Comparison of ENCODE assay signal across 51 mouse cellular contexts in genomic region chr7:15906602-15907001, GRCm38 (mm10). TPM values are rescaled to one million over a fixed set of nuclear protein-coding genes. Genes with fewer than 3 reads are reported as not detected.
"Had no signal": no experiment of that assay in that cellular context is flagged by ENCODE, and none has a peak within 500 bp of the region (broad histone marks: within the 10 kb centered on the region; RNA-seq: fewer than 3 reads in every experiment).

No protein-coding gene starts in this region.

- H3K27ac ChIP-seq: heart, embryonic 13.5 days; heart, embryonic 15.5 days; hindbrain, embryonic 10.5 days; hindbrain, embryonic 12.5 days; hindbrain, embryonic 13.5 days; hindbrain, embryonic 14.5 days; hindbrain, embryonic 15.5 days; hindbrain, postnatal 0 days; intestine, embryonic 15.5 days; kidney, embryonic 15.5 days; kidney, postnatal 0 days; layer of hippocampus, adult 2 months; left cerebral cortex, adult 2 months had no signal

- H3K27me3 ChIP-seq: heart, embryonic 12.5 days; heart, embryonic 13.5 days; heart, embryonic 15.5 days; hindbrain, embryonic 12.5 days; hindbrain, embryonic 13.5 days; hindbrain, embryonic 15.5 days; intestine, embryonic 15.5 days; kidney, embryonic 15.5 days had no signal

- H3K4me1 ChIP-seq: heart, embryonic 12.5 days; heart, embryonic 13.5 days; heart, embryonic 15.5 days; hindbrain, embryonic 10.5 days; hindbrain, embryonic 12.5 days; hindbrain, embryonic 13.5 days; hindbrain, embryonic 15.5 days; intestine, embryonic 15.5 days; kidney, embryonic 15.5 days had no signal

- H3K9me3 ChIP-seq: heart, embryonic 12.5 days; heart, embryonic 13.5 days; heart, embryonic 15.5 days; hindbrain, embryonic 10.5 days; hindbrain, embryonic 12.5 days; hindbrain, embryonic 13.5 days; hindbrain, embryonic 15.5 days; intestine, embryonic 15.5 days; kidney, embryonic 15.5 days had no signal

- H3K4me3 ChIP-seq: heart, embryonic 12.5 days; heart, embryonic 13.5 days; heart, embryonic 15.5 days; hindbrain, embryonic 10.5 days; hindbrain, embryonic 12.5 days; hindbrain, embryonic 13.5 days; hindbrain, embryonic 15.5 days; intestine, embryonic 15.5 days; kidney, embryonic 15.5 days; layer of hippocampus, adult 2 months; left cerebral cortex, adult 2 months had no signal

- H3K36me3 ChIP-seq: heart, embryonic 12.5 days; heart, embryonic 13.5 days; heart, embryonic 15.5 days; hindbrain, embryonic 10.5 days; hindbrain, embryonic 12.5 days; hindbrain, embryonic 13.5 days; hindbrain, embryonic 15.5 days; intestine, embryonic 15.5 days; kidney, embryonic 15.5 days had no signal

- DNase-seq: heart, postnatal 14 days; heart, postnatal 36 days; heart, postnatal 4 days; kidney, adult 11 months; kidney, adult 18-20 months; kidney, adult 2 months; kidney, adult 8-10 months; kidney, adult 9 months; kidney, postnatal 10 days; kidney, postnatal 14 days; kidney, postnatal 25 days; kidney, postnatal 36 days; kidney, postnatal 4 days; layer of hippocampus, adult 9-11 months; layer of hippocampus, postnatal 36 days had no signal

RNA-seq across cellular contexts. Expression of gene Crxos, which starts 24.2 kb away (rescaled TPM):
- total RNA-seq: heart, postnatal 14 days; heart, postnatal 25 days; heart, postnatal 36 days; heart, postnatal 4 days; hematopoietic stem cell, adult 5-6 weeks; hindbrain, postnatal 0 days; layer of hippocampus, adult 18-20 months; layer of hippocampus, adult 2 months; layer of hippocampus, postnatal 25 days had no signal
- polyA plus RNA-seq: heart, embryonic 11.5 days; heart, embryonic 12.5 days; heart, embryonic 13.5 days; heart, embryonic 14.5 days; heart, embryonic 15.5 days; heart, embryonic 16.5 days; heart, postnatal 0 days; hindbrain, embryonic 10.5 days; hindbrain, embryonic 11.5 days; hindbrain, embryonic 12.5 days; hindbrain, embryonic 13.5 days; hindbrain, embryonic 15.5 days; hindbrain, embryonic 16.5 days; inflammation-experienced regulatory T-cells, adult 6 months; intestine, embryonic 14.5 days; intestine, embryonic 15.5 days; intestine, embryonic 16.5 days; intestine, postnatal 0 days; kidney, adult 2 months; kidney, embryonic 14.5 days; kidney, embryonic 15.5 days; kidney, embryonic 16.5 days; kidney, postnatal 0 days; large intestine, adult 2 months had no signal

RNA-seq across cellular contexts. Expression of gene Crx, which starts 26.8 kb away (rescaled TPM):
- total RNA-seq: heart, postnatal 14 days; heart, postnatal 25 days; heart, postnatal 36 days; heart, postnatal 4 days; hematopoietic stem cell, adult 5-6 weeks; hindbrain, postnatal 0 days; layer of hippocampus, adult 18-20 months; layer of hippocampus, adult 2 months; layer of hippocampus, adult 8-10 months; layer of hippocampus, postnatal 10 days; layer of hippocampus, postnatal 14 days; layer of hippocampus, postnatal 25 days; layer of hippocampus, postnatal 36 days; left cerebral cortex, adult 18-20 months; left cerebral cortex, adult 2 months; left cerebral cortex, adult 8-10 months had no signal
- polyA plus RNA-seq: heart, embryonic 11.5 days; heart, embryonic 12.5 days; heart, embryonic 13.5 days; heart, embryonic 14.5 days; heart, embryonic 15.5 days; heart, embryonic 16.5 days; heart, postnatal 0 days; hindbrain, embryonic 10.5 days; hindbrain, embryonic 11.5 days; hindbrain, embryonic 12.5 days; hindbrain, embryonic 13.5 days; hindbrain, embryonic 14.5 days; hindbrain, embryonic 15.5 days; hindbrain, embryonic 16.5 days; hindbrain, postnatal 0 days; inflammation-experienced regulatory T-cells, adult 6 months; intestine, embryonic 14.5 days; intestine, embryonic 15.5 days; intestine, embryonic 16.5 days; intestine, postnatal 0 days; kidney, adult 2 months; kidney, embryonic 14.5 days; kidney, embryonic 15.5 days; kidney, embryonic 16.5 days; kidney, postnatal 0 days; large intestine, adult 2 months had no signal
